Comparison of ENCODE assay signal across 27 mouse cellular contexts in genomic region chr5:89872661-89873060, GRCm38 (mm10). TPM values are rescaled to one million over a fixed set of nuclear protein-coding genes. Genes with fewer than 3 reads are reported as not detected.
A peak's percentile ranks its signal among the peaks of the same experiment; 100 is the strongest.
DNase-seq lines count a peak whose midpoint lies in the region; ATAC-seq lines count a peak whose summit lies in the region.
"Had no signal": no experiment of that assay in that cellular context is flagged by ENCODE, and none has a peak within 500 bp of the region (broad histone marks: within the 10 kb centered on the region; RNA-seq: fewer than 3 reads in every experiment).

No protein-coding gene starts in this region.

- no peaks in the 10 kb centered on the region for H3K36me3 ChIP-seq in intestine, embryonic 14.5 days (ENCODE audit: control insufficient read depth, insufficient read depth, low read length)
- H3K36me3 ChIP-seq in intestine, embryonic 16.5 days (ENCODE audit: control insufficient read depth, insufficient read depth, low read length): no peaks in the 10 kb centered on the region
- H3K36me3 ChIP-seq: embryonic facial prominence, embryonic 13.5 days; embryonic facial prominence, embryonic 15.5 days; forebrain, embryonic 10.5 days; forebrain, embryonic 12.5 days; forebrain, embryonic 15.5 days; G1E had no signal

- no peaks in the 10 kb centered on the region for H3K9me3 ChIP-seq in intestine, embryonic 14.5 days (ENCODE audit: control insufficient read depth, low read length)
- no peaks in the 10 kb centered on the region for H3K9me3 ChIP-seq in intestine, embryonic 16.5 days (ENCODE audit: control insufficient read depth, low read length)
- H3K9me3 ChIP-seq: embryonic facial prominence, embryonic 13.5 days; embryonic facial prominence, embryonic 15.5 days; forebrain, embryonic 10.5 days; forebrain, embryonic 12.5 days; forebrain, embryonic 15.5 days had no signal

- no peak overlapping the region for H3K9ac ChIP-seq in intestine, embryonic 14.5 days (ENCODE audit: low read length)
- no peak overlapping the region for H3K9ac ChIP-seq in intestine, embryonic 16.5 days (ENCODE audit: low read depth, low read length)
- H3K9ac ChIP-seq: embryonic facial prominence, embryonic 13.5 days; embryonic facial prominence, embryonic 15.5 days; forebrain, embryonic 12.5 days; forebrain, embryonic 15.5 days; forebrain, postnatal 0 days had no signal

- no peak overlapping the region for H3K27ac ChIP-seq in intestine, embryonic 14.5 days (ENCODE audit: low read depth)
- H3K27ac ChIP-seq in intestine, embryonic 16.5 days (ENCODE audit: low read length): no peak overlapping the region
- H3K27ac ChIP-seq: embryonic facial prominence, embryonic 13.5 days; embryonic facial prominence, embryonic 15.5 days; forebrain, embryonic 10.5 days; forebrain, embryonic 12.5 days; forebrain, embryonic 15.5 days had no signal

- H3K27me3 ChIP-seq in intestine, embryonic 14.5 days (replicated peaks; ENCODE audit: control insufficient read depth, insufficient read depth, low read length): no peaks in the 10 kb centered on the region
- no peaks in the 10 kb centered on the region for H3K27me3 ChIP-seq in intestine, embryonic 16.5 days (replicated peaks; ENCODE audit: control insufficient read depth, insufficient read depth, low read length)
- H3K27me3 ChIP-seq: CH12.LX; embryonic facial prominence, embryonic 13.5 days; embryonic facial prominence, embryonic 15.5 days; forebrain, embryonic 12.5 days; forebrain, embryonic 15.5 days had no signal

- ATAC-seq in intestine, embryonic 14.5 days (replicated peaks; ENCODE audit: low FRiP score, low TSS enrichment, low read depth): peak; percentile 68; the same call in 1 of the 2 replicates
- ATAC-seq in intestine, embryonic 16.5 days: no peak
- no peak for ATAC-seq in megakaryocyte, adult 5-6 weeks (ENCODE audit: poor library complexity, severe bottlenecking)
- ATAC-seq: CD4-positive, CD25-positive, alpha-beta regulatory T cell, adult 4 months; forebrain, embryonic 15.5 days; forebrain, postnatal 0 days had no signal

- no peaks in the 10 kb centered on the region for H3K4me1 ChIP-seq in intestine, embryonic 14.5 days (replicated peaks; ENCODE audit: control insufficient read depth, insufficient read depth, low read length)
- H3K4me1 ChIP-seq in intestine, embryonic 16.5 days (ENCODE audit: control insufficient read depth, insufficient read depth, low read length): no peaks in the 10 kb centered on the region
- H3K4me1 ChIP-seq: embryonic facial prominence, embryonic 13.5 days; embryonic facial prominence, embryonic 15.5 days; forebrain, embryonic 12.5 days; forebrain, embryonic 15.5 days had no signal

- no peak overlapping the region for H3K4me2 ChIP-seq in intestine, embryonic 14.5 days (ENCODE audit: low read length)
- no peak overlapping the region for H3K4me2 ChIP-seq in intestine, embryonic 16.5 days (ENCODE audit: low read depth, low read length)
- H3K4me2 ChIP-seq: embryonic facial prominence, embryonic 13.5 days; embryonic facial prominence, embryonic 15.5 days; forebrain, embryonic 12.5 days; forebrain, embryonic 15.5 days had no signal

- WGBS in intestine, embryonic 14.5 days: 32% methylated on average over 2 of the region's 2 CpGs
- 30% methylated on average over 2 of the region's 2 CpGs for WGBS in intestine, embryonic 16.5 days

- H3K4me3 ChIP-seq in intestine, embryonic 14.5 days (ENCODE audit: low read depth, low read length): no peak overlapping the region
- no peak overlapping the region for H3K4me3 ChIP-seq in intestine, embryonic 16.5 days (ENCODE audit: low read length)
- H3K4me3 ChIP-seq: embryonic facial prominence, embryonic 13.5 days; embryonic facial prominence, embryonic 15.5 days; erythroblast, embryonic 14.5 days; forebrain, embryonic 10.5 days; forebrain, embryonic 12.5 days; forebrain, embryonic 15.5 days had no signal

- no peak for DNase-seq in intestine, embryonic 14.5 days (ENCODE audit: low spot score)
- DNase-seq in retina, adult 2 months (ENCODE audit: low read depth, low spot score): peak; percentile 85
- DNase-seq in retina, embryonic 14.5 days (ENCODE audit: low spot score): no peak
- DNase-seq in retina, postnatal 7 days (ENCODE audit: low read depth, low spot score): peak; percentile 35
- DNase-seq: adrenal gland, adult 2 months; adrenal gland, postnatal 10 days; adrenal gland, postnatal 25 days; B cell, adult 2 months; cerebellum, adult 11 months; cerebellum, adult 18-20 months; cerebellum, adult 8-10 months; cerebellum, adult 9-11 months; cerebellum, postnatal 14 days; cerebellum, postnatal 36 days; embryo, embryonic 11 days; forebrain, postnatal 0 days had no signal

RNA-seq across cellular contexts. Expression of gene Adamts3, which starts 10.5 kb away (rescaled TPM):
- polyA plus RNA-seq in intestine, embryonic 14.5 days (2014; fragmentation: Nextera tagmentation; extraction: Ambion mirVana): 3.2 and 3.6 TPM in 2 replicates
- polyA plus RNA-seq in intestine, embryonic 16.5 days (2015; fragmentation: Nextera tagmentation; extraction: Ambion mirVana): 1.4 and 1.5 TPM in 2 replicates
- total RNA-seq in megakaryocyte, adult 5-6 weeks (2015): 2.1 and 3.4 TPM in 2 replicates
- total RNA-seq in megakaryocyte, adult 5-6 weeks (2017): 1.1 and 5.1 TPM in 2 replicates
- total RNA-seq: CH12.LX had no signal
- polyA plus RNA-seq: CD4-positive, CD25-positive, alpha-beta regulatory T cell, adult 4 months; G1E had no signal

Comparison
In these comparisons a context has a peak if more than half of its experiments do, and no peak if none do; other contexts are left out.
1. DNase-seq: peak in retina, adult 2 months (single experiment) and retina, postnatal 7 days (single experiment); none in intestine, embryonic 14.5 days (single experiment) and retina, embryonic 14.5 days (single experiment).